Mouse (Mus musculus): ENCODE results near the gene Sdf2l1. TPM values are rescaled to one million over a fixed set of nuclear protein-coding genes. Genes with fewer than 3 reads are reported as not detected.
"Not testable (repeated sequence)": the region's sequence is repeated elsewhere in the genome, so short reads cannot be mapped to it uniquely, and the experiment has no call there.

Sdf2l1 gene
- polyA plus RNA-seq, 1 experiment: 17.3 TPM

GRCm38 (mm10) chr16:17175765-17176164, 43.6 kb upstream of the Sdf2l1 start:
- TF ChIP-seq POLR2AphosphoS2 (IDR thresholded peaks at IDR 0.05; ENCODE audit: insufficient read length, low read depth): no peak
- no peak for TF ChIP-seq MYOG (IDR thresholded peaks at IDR 0.05; ENCODE audit: control insufficient read depth in 1 of 3, insufficient read depth in 1 of 3, insufficient read length in 2 of 3, low read depth in 2 of 3)
- TF ChIP-seq E2F4 (IDR thresholded peaks at IDR 0.05; ENCODE audit: insufficient read depth): no peak
- no peak for TF ChIP-seq TCF12 (IDR thresholded peaks at IDR 0.05; ENCODE audit: insufficient read depth, poor library complexity, severe bottlenecking)
- TF ChIP-seq CEBPB (IDR thresholded peaks at IDR 0.05; ENCODE audit: insufficient read depth, poor library complexity, severe bottlenecking): no peak
- no peak for TF ChIP-seq TCF3 (IDR thresholded peaks at IDR 0.05; ENCODE audit: insufficient read length, low read depth)
- TF ChIP-seq POLR2A (IDR thresholded peaks at IDR 0.05; ENCODE audit: insufficient read length, low read depth): no peak
- TF ChIP-seq USF1 (IDR thresholded peaks at IDR 0.05; ENCODE audit: low read depth): no peak
- TF ChIP-seq REST (IDR thresholded peaks at IDR 0.05; ENCODE audit: insufficient read depth, insufficient read length): no peak
- TF ChIP-seq MAX (IDR thresholded peaks at IDR 0.05; ENCODE audit: low read depth): no peak
- no peak for TF ChIP-seq MYOD1 (IDR thresholded peaks at IDR 0.05; ENCODE audit: control insufficient read depth in 1 of 3, insufficient read length in 2 of 3, low read depth in 2 of 3)
- H3ac ChIP-seq (ENCODE audit: control insufficient read depth, insufficient read length): no peak overlapping the region
- H3K36me3 ChIP-seq (ENCODE audit: control insufficient read depth, insufficient read depth): peaks cover 28% of the 10 kb centered on the region
- H3K27me3 ChIP-seq (ENCODE audit: control insufficient read depth, insufficient read depth, insufficient read length): no peaks in the 10 kb centered on the region
- H3K79me2 ChIP-seq (ENCODE audit: control insufficient read depth, insufficient read depth): peaks cover 89% of the 10 kb centered on the region
- H3K4me3 ChIP-seq: no peak overlapping the region
- H3K4me2 ChIP-seq (ENCODE audit: low read depth): no peak overlapping the region

- peaks cover 94% of the 10 kb centered on the region for H3K79me2 ChIP-seq (ENCODE audit: control insufficient read depth, insufficient read depth)
- no peak overlapping the region for H3K4me3 ChIP-seq
- TF ChIP-seq POLR2A (IDR thresholded peaks at IDR 0.05; ENCODE audit: insufficient read length, low read depth) (no peak), MAX (IDR thresholded peaks at IDR 0.05; ENCODE audit: low read depth) (no peak), REST (IDR thresholded peaks at IDR 0.05; ENCODE audit: insufficient read depth, insufficient read length) (no peak), MYOD1 (IDR thresholded peaks at IDR 0.05; ENCODE audit: control insufficient read depth in 1 of 3, insufficient read length in 2 of 3, low read depth in 2 of 3) (no peak), USF1 (IDR thresholded peaks at IDR 0.05; ENCODE audit: low read depth) (no peak), TCF3 (IDR thresholded peaks at IDR 0.05; ENCODE audit: insufficient read length, low read depth) (no peak), TCF12 (IDR thresholded peaks at IDR 0.05; ENCODE audit: insufficient read depth, poor library complexity, severe bottlenecking) (no peak), E2F4 (IDR thresholded peaks at IDR 0.05; ENCODE audit: insufficient read depth) (no peak)
- H3K27me3 ChIP-seq (ENCODE audit: control insufficient read depth, insufficient read depth, insufficient read length): no peaks in the 10 kb centered on the region
- H3K36me3 ChIP-seq (ENCODE audit: control insufficient read depth, insufficient read depth): peaks cover 33% of the 10 kb centered on the region
- H3ac ChIP-seq (ENCODE audit: control insufficient read depth, insufficient read length): no peak overlapping the region
- no peak overlapping the region for H3K4me2 ChIP-seq (ENCODE audit: low read depth)
Observed at GRCm38 (mm10) chr16:17168049-17168448, 35.9 kb upstream of the Sdf2l1 start.

- peaks cover 33% of the 10 kb centered on the region for H3K36me3 ChIP-seq (ENCODE audit: control insufficient read depth, insufficient read depth)
- H3K79me2 ChIP-seq (ENCODE audit: control insufficient read depth, insufficient read depth): peaks cover 94% of the 10 kb centered on the region
- TF ChIP-seq MYOG (IDR thresholded peaks at IDR 0.05; ENCODE audit: control insufficient read depth in 1 of 3, insufficient read depth in 1 of 3, insufficient read length in 2 of 3, low read depth in 2 of 3) (no peak), POLR2A (IDR thresholded peaks at IDR 0.05; ENCODE audit: insufficient read length, low read depth) (no peak), SRF (IDR thresholded peaks at IDR 0.05; ENCODE audit: control insufficient read depth, insufficient read length, low read depth) (no peak), E2F4 (IDR thresholded peaks at IDR 0.05; ENCODE audit: insufficient read depth) (no peak), MAX (IDR thresholded peaks at IDR 0.05; ENCODE audit: low read depth) (no peak), TCF3 (IDR thresholded peaks at IDR 0.05; ENCODE audit: insufficient read length, low read depth) (no peak), POLR2AphosphoS2 (IDR thresholded peaks at IDR 0.05; ENCODE audit: insufficient read length, low read depth) (no peak), USF1 (IDR thresholded peaks at IDR 0.05; ENCODE audit: low read depth) (no peak), MYOD1 (IDR thresholded peaks at IDR 0.05; ENCODE audit: control insufficient read depth in 1 of 3, insufficient read length in 2 of 3, low read depth in 2 of 3) (no peak), TCF12 (IDR thresholded peaks at IDR 0.05; ENCODE audit: insufficient read depth, poor library complexity, severe bottlenecking) (no peak), REST (IDR thresholded peaks at IDR 0.05; ENCODE audit: insufficient read depth, insufficient read length) (no peak), CEBPB (IDR thresholded peaks at IDR 0.05; ENCODE audit: insufficient read depth, poor library complexity, severe bottlenecking) (no peak)
- H3K4me3 ChIP-seq: no peak overlapping the region
- no peak overlapping the region for H3K4me2 ChIP-seq (ENCODE audit: low read depth)
- H3ac ChIP-seq (ENCODE audit: control insufficient read depth, insufficient read length): no peak overlapping the region
- H3K27me3 ChIP-seq (ENCODE audit: control insufficient read depth, insufficient read depth, insufficient read length): no peaks in the 10 kb centered on the region
Observed at GRCm38 (mm10) chr16:17167179-17167578, 35.0 kb upstream of the Sdf2l1 start.

GRCm38 (mm10) chr16:17165478-17165877, 33.3 kb upstream of the Sdf2l1 start:
- not testable (repeated sequence) for H3K27me3 ChIP-seq (ENCODE audit: control insufficient read depth, insufficient read depth, insufficient read length); H3ac ChIP-seq (ENCODE audit: control insufficient read depth, insufficient read length); H3K4me2 ChIP-seq (ENCODE audit: low read depth); H3K4me3 ChIP-seq
- peaks cover 79% of the 10 kb centered on the region for H3K79me2 ChIP-seq (ENCODE audit: control insufficient read depth, insufficient read depth)
- peaks cover 33% of the 10 kb centered on the region for H3K36me3 ChIP-seq (ENCODE audit: control insufficient read depth, insufficient read depth)

- Histone ChIP-seq H3K27me3 (ENCODE audit: control insufficient read depth, insufficient read depth, insufficient read length) (no peaks in the 10 kb centered on the region), H3K4me2 (ENCODE audit: low read depth) (no peak overlapping the region), H3K36me3 (ENCODE audit: control insufficient read depth, insufficient read depth) (peaks cover 34% of the 10 kb centered on the region), H3K4me3 (no peak overlapping the region), H3ac (ENCODE audit: control insufficient read depth, insufficient read length) (no peak overlapping the region), H3K79me2 (ENCODE audit: control insufficient read depth, insufficient read depth) (peaks cover 4% of the 10 kb centered on the region)
- TF ChIP-seq CEBPB (IDR thresholded peaks at IDR 0.05; ENCODE audit: insufficient read depth, poor library complexity, severe bottlenecking) (no peak), TCF12 (IDR thresholded peaks at IDR 0.05; ENCODE audit: insufficient read depth, poor library complexity, severe bottlenecking) (no peak), SRF (IDR thresholded peaks at IDR 0.05; ENCODE audit: control insufficient read depth, insufficient read length, low read depth) (no peak), MYOD1 (IDR thresholded peaks at IDR 0.05; ENCODE audit: control insufficient read depth in 1 of 3, insufficient read length in 2 of 3, low read depth in 2 of 3) (no peak), MAX (IDR thresholded peaks at IDR 0.05; ENCODE audit: low read depth) (no peak), USF1 (IDR thresholded peaks at IDR 0.05; ENCODE audit: low read depth) (no peak), POLR2AphosphoS2 (IDR thresholded peaks at IDR 0.05; ENCODE audit: insufficient read length, low read depth) (no peak)
Observed at GRCm38 (mm10) chr16:17154346-17154745, 22.2 kb upstream of the Sdf2l1 start.
